Mouse (Mus musculus) E14TG2a.4 (cell line): ENCODE data around the gene Pole4.

Experiments used
- CTCF ChIP-seq: conservative IDR thresholded peaks from 2 replicates; pipeline ENCODE4 v1.5.1; 2014; ENCODE audit warnings: low read length
- NANOG ChIP-seq: IDR thresholded peaks from 2 replicates; pipeline ENCODE4 v1.6.1; 2014; ENCODE audit warnings: borderline replicate concordance, low read length, mixed read lengths

DNA sequence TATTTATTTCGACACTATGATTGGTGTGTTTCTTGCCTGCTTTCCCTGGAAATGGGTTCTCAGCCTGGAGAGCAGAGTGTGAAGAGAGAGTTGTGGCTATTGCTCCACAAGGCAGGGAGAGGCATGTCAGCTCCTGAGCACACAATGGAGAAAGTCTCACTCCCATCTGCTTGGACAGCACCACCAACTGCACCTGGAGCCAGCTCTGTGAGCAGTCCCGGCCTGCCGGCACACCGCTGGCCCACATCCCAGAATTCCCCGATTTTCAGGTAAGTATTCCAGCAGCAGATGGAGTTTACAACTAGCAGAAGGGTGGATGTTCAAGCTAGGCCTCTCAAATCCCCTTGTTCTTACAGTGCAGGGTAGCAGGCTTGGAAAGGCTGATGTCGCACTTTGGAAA, 10.1 kb upstream of the Pole4 start:
- TF ChIP-seq CTCF (no peak), NANOG (no peak)
